Mouse (Mus musculus) forebrain, embryonic 14.5 days (tissue): ENCODE measurements around the gene Ccdc171. TPM values are rescaled to one million over a fixed set of nuclear protein-coding genes. Genes with fewer than 3 reads are reported as not detected.
A peak's percentile ranks its signal among the peaks of the same experiment; 100 is the strongest.
"Not testable (repeated sequence)": the region's sequence is repeated elsewhere in the genome, so short reads cannot be mapped to it uniquely, and the experiment has no call there.

Experiments
- ATAC-seq: fragments of 200-750 bp; cut with Nextera tagmentation; 2 replicates; pipeline ENCODE4 v1.8.0; 2017; ENCODE audit warnings: mild to moderate bottlenecking, moderate library complexity
- DNase-seq: peaks from one replicate; pipeline ENCODE4 v3.0.0-alpha.2; 2015; ENCODE audit warnings: low spot score
- H3K27ac ChIP-seq: fragments of 300-500 bp; sonication (generic); 2 replicates; pipeline ENCODE4 v1.5.1; 2014; ENCODE audit warnings: low read depth, mild to moderate bottlenecking, control low read depth, low read length, moderate library complexity
- H3K27me3 ChIP-seq: fragments of 300-500 bp; sonication (generic); replicated peaks from 2 replicates; pipeline ENCODE4 v1.6.1; 2014; ENCODE audit warnings: low read length, control low read depth, mixed read lengths; ENCODE audit not compliant: control insufficient read depth, insufficient read depth
- H3K36me3 ChIP-seq: fragments of 300-500 bp; sonication (generic); 2 replicates; pipeline ENCODE4 v1.6.1; 2014; ENCODE audit warnings: low read length, control low read depth; ENCODE audit not compliant: control insufficient read depth, insufficient read depth
- H3K4me1 ChIP-seq: fragments of 300-500 bp; sonication (generic); 2 replicates; pipeline ENCODE4 v1.6.1; 2014; ENCODE audit warnings: antibody characterized with exemption, low read length, control low read depth; ENCODE audit not compliant: control insufficient read depth, insufficient read depth
- H3K4me2 ChIP-seq: fragments of 300-500 bp; sonication (generic); 2 replicates; pipeline ENCODE4 v1.6.1; 2014; ENCODE audit warnings: mild to moderate bottlenecking, control low read depth, low read length
- H3K4me3 ChIP-seq: fragments of 300-500 bp; sonication (generic); 2 replicates; pipeline ENCODE4 v1.5.1; 2014; ENCODE audit warnings: low read depth, low read length, control low read depth
- H3K9ac ChIP-seq: fragments of 300-500 bp; sonication (generic); 2 replicates; pipeline ENCODE4 v1.6.1; 2014; ENCODE audit warnings: mild to moderate bottlenecking, low read length, control low read depth, moderate library complexity
- H3K9me3 ChIP-seq: fragments of 300-500 bp; sonication (generic); replicated peaks from 2 replicates; pipeline ENCODE4 v1.6.1; 2016; ENCODE audit warnings: low read length, control low read depth, mixed read lengths; ENCODE audit not compliant: control insufficient read depth
- WGBS: fragments of 180-500 bp; shearing (Covaris S2); extraction: QIAGEN DNeasy Blood & Tissue Kit; methylation state at CpG from one replicate; pipeline ENCODE4 v1.1.7; 2014; 5-methylcytosine and 5-hydroxymethylcytosine counted together
- polyA plus RNA-seq: library from polyadenylated mRNA; unstranded; fragments of >200 nt; fragmentation: Nextera tagmentation; extraction: Ambion mirVana; gene quantifications from 2 replicates; pipeline ENCODE4 v1.2.1, GENCODE M21; 2014

The Ccdc171 gene
- polyA plus RNA-seq, 1 experiment from 2014 or later = 3.8 TPM

- Histone ChIP-seq H3K4me2 (no peak overlapping the region), H3K9me3 (no peaks in the 10 kb centered on the region), H3K36me3 (no peaks in the 10 kb centered on the region)
These were observed 5.5 kb upstream of the Ccdc171 start for GRCm38 (mm10) chr4:83519807-83520206.

GRCm38 (mm10) chr4:83520308-83520707, 5.0 kb upstream of the Ccdc171 start:
- Histone ChIP-seq H3K4me3 (no peak overlapping the region), H3K4me1 (peaks cover 8% of the 10 kb centered on the region), H3K9ac (no peak overlapping the region), H3K36me3 (no peaks in the 10 kb centered on the region), H3K27ac (no peak overlapping the region), H3K9me3 (no peaks in the 10 kb centered on the region), H3K27me3 (no peaks in the 10 kb centered on the region), H3K4me2 (no peak overlapping the region)
- DNase-seq (no peak), ATAC-seq (no peak)
- WGBS = 87% methylated on average over 4 of the region's 4 CpGs

More at GRCm38 (mm10) chr4:83519807-83520206, 5.5 kb upstream of the Ccdc171 start:
- H3K4me1 ChIP-seq = peaks cover 8% of the 10 kb centered on the region
- H3K9ac ChIP-seq = no peak overlapping the region
- no peaks in the 10 kb centered on the region for H3K27me3 ChIP-seq
- DNase-seq (no peak), ATAC-seq (no peak)
- H3K27ac ChIP-seq = no peak overlapping the region
- no peak overlapping the region for H3K4me3 ChIP-seq

GRCm38 (mm10) chr4:83522066-83522465, 3.3 kb upstream of the Ccdc171 start:
- Histone ChIP-seq H3K4me2 (no peak overlapping the region), H3K27me3 (no peaks in the 10 kb centered on the region), H3K36me3 (no peaks in the 10 kb centered on the region), H3K4me1 (peaks cover 8% of the 10 kb centered on the region), H3K27ac (peak overlapping the region; percentile 55; the same call in 1 of the 2 replicates), H3K9me3 (no peaks in the 10 kb centered on the region), H3K4me3 (no peak overlapping the region), H3K9ac (no peak overlapping the region)
- DNase-seq (peak; percentile 59), ATAC-seq (no peak)
- WGBS = 11% methylated on average over 5 of the region's 5 CpGs

- WGBS = under 1% methylated on average over 6 of the region's 6 CpGs
- Histone ChIP-seq H3K27me3 (no peaks in the 10 kb centered on the region), H3K9me3 (no peaks in the 10 kb centered on the region), H3K27ac (peak overlapping the region; percentile 100), H3K36me3 (no peaks in the 10 kb centered on the region), H3K4me1 (peaks cover 8% of the 10 kb centered on the region), H3K4me3 (peak overlapping the region; percentile 70), H3K4me2 (peak overlapping the region; percentile 85), H3K9ac (peak overlapping the region; percentile 85)
- ATAC-seq = 0 out of 2 replicates have a peak, but pooled peaks have one; percentile 0
- DNase-seq = no peak
These were observed 896 bp upstream of the Ccdc171 start for GRCm38 (mm10) chr4:83524456-83524842.

GRCm38 (mm10) chr4:83525690-83526055, 328 bp downstream of the Ccdc171 start:
- H3K4me1 ChIP-seq = peaks cover 8% of the 10 kb centered on the region
- H3K4me2 ChIP-seq = peak overlapping the region; percentile 85
- no peaks in the 10 kb centered on the region for H3K27me3 ChIP-seq
- H3K9ac ChIP-seq = peak overlapping the region; percentile 85
- peak; percentile 53 for DNase-seq
- peak overlapping the region; percentile 70 for H3K4me3 ChIP-seq
- H3K36me3 ChIP-seq = no peaks in the 10 kb centered on the region
- ATAC-seq = peak; percentile 64
- H3K27ac ChIP-seq = peak overlapping the region; percentile 100
- WGBS = 3% methylated on average over 18 of the region's 18 CpGs
- H3K9me3 ChIP-seq = no peaks in the 10 kb centered on the region

GRCm38 (mm10) chr4:83526270-83526987, 1.1 kb downstream of the Ccdc171 start:
- Histone ChIP-seq H3K4me2 (peak overlapping the region; percentile 85), H3K4me1 (peaks cover 8% of the 10 kb centered on the region), H3K4me3 (peak overlapping the region; percentile 70), H3K27ac (no peak overlapping the region), H3K9ac (peak overlapping the region; percentile 85; the same call in 1 of the 2 replicates), H3K36me3 (no peaks in the 10 kb centered on the region), H3K9me3 (no peaks in the 10 kb centered on the region), H3K27me3 (no peaks in the 10 kb centered on the region)
- 3% methylated on average over 13 of the region's 13 CpGs for WGBS
- ATAC-seq (no peak), DNase-seq (peak; percentile 58)

- DNase-seq (no peak), ATAC-seq (no peak)
- Histone ChIP-seq H3K4me3 (no peak overlapping the region), H3K36me3 (no peaks in the 10 kb centered on the region), H3K4me1 (peaks cover 8% of the 10 kb centered on the region), H3K9ac (no peak overlapping the region), H3K27ac (no peak overlapping the region), H3K4me2 (no peak overlapping the region), H3K9me3 (no peaks in the 10 kb centered on the region), H3K27me3 (no peaks in the 10 kb centered on the region)
- 47% methylated on average over 6 of the region's 6 CpGs for WGBS
These were observed 1.6 kb downstream of the Ccdc171 start for GRCm38 (mm10) chr4:83526988-83527334.

- no peaks in the 10 kb centered on the region for H3K9me3 ChIP-seq
- no peaks in the 10 kb centered on the region for H3K36me3 ChIP-seq
- H3K27me3 ChIP-seq = no peaks in the 10 kb centered on the region
- no peak overlapping the region for H3K27ac ChIP-seq
- peaks cover 8% of the 10 kb centered on the region for H3K4me1 ChIP-seq
- no peak overlapping the region for H3K4me3 ChIP-seq
- no peak overlapping the region for H3K4me2 ChIP-seq
- H3K9ac ChIP-seq = no peak overlapping the region
- DNase-seq = no peak
- no peak for ATAC-seq
These were observed 2.6 kb downstream of the Ccdc171 start for GRCm38 (mm10) chr4:83527921-83528320.

GRCm38 (mm10) chr4:83530060-83530459, 4.7 kb downstream of the Ccdc171 start:
- not testable (repeated sequence) for H3K4me2 ChIP-seq, H3K4me3 ChIP-seq, H3K4me1 ChIP-seq, ATAC-seq, H3K27ac ChIP-seq, H3K9me3 ChIP-seq, H3K36me3 ChIP-seq, DNase-seq, H3K27me3 ChIP-seq, H3K9ac ChIP-seq
- 97% methylated on average over 4 of the region's 4 CpGs for WGBS
